Mouse (Mus musculus) embryonic facial prominence, embryonic 12.5 days (tissue): ENCODE data around the gene Acaa1a. TPM values are rescaled to one million over a fixed set of nuclear protein-coding genes. Genes with fewer than 3 reads are reported as not detected.
A peak's percentile ranks its signal among the peaks of the same experiment; 100 is the strongest.

Experiments
- ATAC-seq: fragments of 200-750 bp; cut with Nextera tagmentation; 2 replicates; pipeline ENCODE4 v1.8.0; 2017; ENCODE audit not compliant: insufficient number of reproducible peaks, insufficient read depth, low FRiP score, low TSS enrichment
- H3K27ac ChIP-seq: fragments of 300-500 bp; sonication (generic); 2 replicates; pipeline ENCODE4 v1.5.1; 2016; ENCODE audit warnings: mild to moderate bottlenecking
- H3K27me3 ChIP-seq: fragments of 300-500 bp; sonication (generic); 2 replicates; pipeline ENCODE4 v1.6.1; 2016; ENCODE audit warnings: mild to moderate bottlenecking, moderate library complexity
- H3K36me3 ChIP-seq: fragments of 300-500 bp; sonication (generic); 2 replicates; pipeline ENCODE4 v1.6.1; 2016; ENCODE audit warnings: mild to moderate bottlenecking
- H3K4me1 ChIP-seq: fragments of 300-500 bp; sonication (generic); 2 replicates; pipeline ENCODE4 v1.6.1; 2016
- H3K4me2 ChIP-seq: fragments of 300-500 bp; sonication (generic); replicated peaks from 2 replicates; pipeline ENCODE4 v1.6.1; 2016; ENCODE audit warnings: mild to moderate bottlenecking, moderate library complexity
- H3K4me3 ChIP-seq: fragments of 300-500 bp; sonication (generic); 2 replicates; pipeline ENCODE4 v1.5.1; 2016; ENCODE audit warnings: mild to moderate bottlenecking
- H3K9ac ChIP-seq: fragments of 300-500 bp; sonication (generic); 2 replicates; pipeline ENCODE4 v1.6.1; 2016; ENCODE audit warnings: mild to moderate bottlenecking, moderate library complexity
- H3K9me3 ChIP-seq: fragments of 300-500 bp; sonication (generic); 2 replicates; pipeline ENCODE4 v1.6.1; 2016; ENCODE audit warnings: mild to moderate bottlenecking, moderate library complexity
- WGBS: fragments of 180-500 bp; shearing (Covaris S2); methylation state at CpG from one replicate; pipeline ENCODE4 v1.1.7; 2016; 5-methylcytosine and 5-hydroxymethylcytosine counted together
- polyA plus RNA-seq: library from polyadenylated mRNA; unstranded; fragments of >200 nt; fragmentation: Nextera tagmentation; extraction: Ambion mirVana; gene quantifications from 2 replicates; pipeline ENCODE4 v1.2.1, GENCODE M21; 2016

The Acaa1a gene
- 93.7 and 97.8 TPM in 2 replicates for polyA plus RNA-seq

GRCm38 (mm10) chr9:119339558-119340211 lies at the start of gene Acaa1a:
TSS of gene Acaa1a (plus strand) at chr9:119339676.
- Histone ChIP-seq H3K4me1 (peaks cover 20% of the 10 kb centered on the region), H3K27ac (peak within 1 kb of the TSS; percentile 92), H3K4me2 (peak within 1 kb of the TSS; percentile 71), H3K9me3 (no peaks in the 10 kb centered on the region), H3K4me3 (peak within 1 kb of the TSS; percentile 88), H3K36me3 (peaks cover 16% of the 10 kb centered on the region), H3K9ac (peak within 1 kb of the TSS; percentile 57), H3K27me3 (peaks cover 5% of the 10 kb centered on the region; the same call in 1 of the 2 replicates)
- ATAC-seq: no peak
- under 1% methylated on average over 43 of the region's 43 CpGs for WGBS

DNA sequence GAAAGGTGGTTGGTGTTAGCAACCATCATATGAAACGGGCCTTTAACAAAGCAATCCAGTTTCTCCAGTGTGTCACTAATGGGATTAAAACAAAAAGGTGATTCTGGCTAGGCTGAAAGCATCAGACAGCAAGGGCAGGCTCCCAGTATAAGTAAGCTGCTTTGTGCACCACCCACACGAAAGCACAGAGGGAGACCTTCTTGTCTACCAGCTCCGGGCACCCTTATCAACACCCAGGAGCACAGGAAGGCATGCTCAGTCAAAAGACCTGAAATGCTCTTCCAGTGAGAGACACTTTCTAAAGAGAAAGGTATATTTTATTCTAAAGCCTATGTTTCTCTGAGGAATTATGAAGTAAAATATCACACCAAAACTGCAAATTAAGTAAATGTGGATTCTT lies 48.7 kb upstream of the Acaa1a start:
- Histone ChIP-seq H3K4me2 (no peak overlapping the region), H3K4me1 (no peaks in the 10 kb centered on the region), H3K9ac (no peak overlapping the region), H3K27ac (no peak overlapping the region), H3K4me3 (no peak overlapping the region), H3K36me3 (peaks cover 3% of the 10 kb centered on the region; the same call in 1 of the 2 replicates), H3K27me3 (no peaks in the 10 kb centered on the region), H3K9me3 (no peaks in the 10 kb centered on the region)
- WGBS: 89% methylated on average over 3 of the region's 3 CpGs
- ATAC-seq: no peak

- Histone ChIP-seq H3K4me3 (no peak overlapping the region), H3K27ac (no peak overlapping the region), H3K27me3 (no peaks in the 10 kb centered on the region), H3K9me3 (no peaks in the 10 kb centered on the region), H3K9ac (no peak overlapping the region), H3K4me1 (no peaks in the 10 kb centered on the region), H3K4me2 (no peak overlapping the region), H3K36me3 (peaks cover 9% of the 10 kb centered on the region)
- no peak for ATAC-seq
- 87% methylated on average over 6 of the region's 6 CpGs for WGBS
Measured at GRCm38 (mm10) chr9:119297696-119298095, 41.8 kb upstream of the Acaa1a start.

GRCm38 (mm10) chr9:119298563-119298962 lies 40.9 kb upstream of the Acaa1a start:
- no peak overlapping the region for H3K9ac ChIP-seq
- H3K4me2 ChIP-seq: no peak overlapping the region
- H3K4me3 ChIP-seq: no peak overlapping the region
- ATAC-seq: no peak
- H3K27me3 ChIP-seq: no peaks in the 10 kb centered on the region
- WGBS: 83% methylated on average over 3 of the region's 3 CpGs
- no peak overlapping the region for H3K27ac ChIP-seq
- no peaks in the 10 kb centered on the region for H3K9me3 ChIP-seq
- H3K4me1 ChIP-seq: no peaks in the 10 kb centered on the region
- peaks cover 9% of the 10 kb centered on the region for H3K36me3 ChIP-seq

DNA sequence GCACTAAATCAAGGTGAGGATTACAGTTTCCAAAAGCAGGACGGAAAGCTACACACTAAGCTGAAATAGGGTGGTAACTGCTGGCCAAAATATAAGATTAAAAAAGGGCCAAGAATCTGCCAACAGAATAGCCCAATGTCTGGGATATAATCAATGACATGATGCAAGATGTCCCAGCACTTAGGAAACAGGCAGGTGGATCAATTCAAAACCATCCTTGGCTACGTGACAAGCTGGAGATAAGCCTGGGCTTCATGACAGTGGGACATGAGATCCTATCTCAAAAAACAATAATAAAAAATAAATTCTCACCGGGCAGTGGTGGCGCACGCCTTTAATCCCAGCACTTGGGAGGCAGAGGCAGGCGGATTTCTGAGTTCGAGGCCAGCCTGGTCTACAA lies 33.6 kb upstream of the Acaa1a start:
- Histone ChIP-seq H3K27me3 (no peaks in the 10 kb centered on the region), H3K4me2 (no peak overlapping the region), H3K27ac (no peak overlapping the region), H3K4me1 (no peaks in the 10 kb centered on the region), H3K36me3 (peaks cover 9% of the 10 kb centered on the region), H3K9ac (no peak overlapping the region), H3K4me3 (no peak overlapping the region), H3K9me3 (no peaks in the 10 kb centered on the region)
- ATAC-seq: no peak
- 93% methylated on average over 7 of the region's 7 CpGs for WGBS

GRCm38 (mm10) chr9:119309067-119309466 lies 30.4 kb upstream of the Acaa1a start:
- no peak overlapping the region for H3K27ac ChIP-seq
- no peaks in the 10 kb centered on the region for H3K9me3 ChIP-seq
- 95% methylated on average over 1 of the region's 1 CpGs for WGBS
- no peak overlapping the region for H3K9ac ChIP-seq
- H3K4me1 ChIP-seq: no peaks in the 10 kb centered on the region
- H3K36me3 ChIP-seq: no peaks in the 10 kb centered on the region
- ATAC-seq: no peak
- H3K4me3 ChIP-seq: no peak overlapping the region
- no peaks in the 10 kb centered on the region for H3K27me3 ChIP-seq
- H3K4me2 ChIP-seq: no peak overlapping the region

DNA sequence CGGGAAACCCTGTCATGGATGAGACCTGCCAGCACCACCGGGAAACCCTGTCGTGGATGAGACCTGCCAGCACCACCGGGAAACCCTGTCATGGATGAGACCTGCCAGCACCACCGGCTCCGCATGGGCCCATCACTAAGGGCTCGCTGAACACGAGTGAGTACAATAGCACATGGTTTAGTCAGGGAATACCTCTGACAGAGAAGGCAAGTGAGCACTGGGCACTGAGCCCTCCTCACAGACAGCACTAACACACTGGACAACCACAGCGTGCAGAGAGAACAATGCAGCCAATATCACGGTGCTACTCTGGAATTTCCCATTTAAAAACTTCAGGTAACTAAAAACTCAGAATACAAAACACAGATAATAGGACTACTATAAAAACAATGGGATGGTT lies 26.4 kb upstream of the Acaa1a start:
- no peak overlapping the region for H3K4me2 ChIP-seq
- no peak overlapping the region for H3K4me3 ChIP-seq
- WGBS: 96% methylated on average over 10 of the region's 10 CpGs
- H3K36me3 ChIP-seq: no peaks in the 10 kb centered on the region
- H3K9me3 ChIP-seq: no peaks in the 10 kb centered on the region
- H3K4me1 ChIP-seq: no peaks in the 10 kb centered on the region
- no peak overlapping the region for H3K27ac ChIP-seq
- H3K9ac ChIP-seq: no peak overlapping the region
- H3K27me3 ChIP-seq: no peaks in the 10 kb centered on the region
- no peak for ATAC-seq

DNA sequence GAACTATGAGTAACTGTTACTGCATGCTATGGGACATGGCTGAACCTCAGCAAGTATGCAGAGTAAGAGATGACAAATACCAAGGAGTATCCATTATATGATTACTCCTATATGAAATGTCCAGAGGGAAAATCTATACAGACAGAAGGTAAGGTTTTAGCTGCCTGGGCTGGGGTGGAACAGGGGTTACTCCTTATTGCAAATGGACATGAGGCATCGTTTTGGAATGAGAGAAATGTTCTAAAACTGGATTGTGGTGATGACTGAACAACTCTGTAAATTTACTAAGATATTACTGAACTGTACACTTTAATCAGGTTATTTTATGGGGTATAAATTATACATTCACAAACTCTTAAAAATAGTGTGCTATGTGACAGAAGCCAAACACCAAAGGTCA lies 20.6 kb upstream of the Acaa1a start:
- no peaks in the 10 kb centered on the region for H3K27me3 ChIP-seq
- H3K4me3 ChIP-seq: no peak overlapping the region
- H3K9ac ChIP-seq: no peak overlapping the region
- H3K27ac ChIP-seq: no peak overlapping the region
- H3K36me3 ChIP-seq: no peaks in the 10 kb centered on the region
- H3K4me1 ChIP-seq: peaks cover 8% of the 10 kb centered on the region; the same call in 1 of the 2 replicates
- H3K9me3 ChIP-seq: no peaks in the 10 kb centered on the region
- H3K4me2 ChIP-seq: no peak overlapping the region
- WGBS: 95% methylated on average over 1 of the region's 1 CpGs
- ATAC-seq: no peak

- H3K4me3 ChIP-seq: no peak overlapping the region
- H3K4me2 ChIP-seq: peak overlapping the region; percentile 84
- WGBS: 83% methylated on average over 7 of the region's 7 CpGs
Measured at GRCm38 (mm10) chr9:119320446-119320845, 19.0 kb upstream of the Acaa1a start.

DNA sequence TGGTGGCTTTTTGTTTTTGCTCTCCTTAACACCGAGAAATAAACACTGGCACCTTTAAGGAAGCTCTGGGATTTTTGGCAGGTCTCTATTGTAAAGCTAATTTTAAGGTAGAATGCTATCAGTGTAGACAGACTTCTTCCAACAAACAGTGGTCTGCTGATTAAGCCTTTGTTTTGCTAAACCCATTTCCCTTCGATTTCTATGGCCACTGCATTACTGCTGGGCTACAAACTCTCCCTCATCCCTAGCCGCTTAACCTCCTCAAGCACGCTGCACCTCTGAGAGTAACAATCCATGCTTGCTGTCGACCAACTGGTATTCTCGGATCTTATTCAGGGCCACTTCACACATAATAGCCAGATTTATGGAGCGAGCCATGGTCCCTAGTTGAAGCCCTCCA lies 18.5 kb upstream of the Acaa1a start:
- H3K27ac ChIP-seq: no peak overlapping the region

More at GRCm38 (mm10) chr9:119320446-119320845, 19.0 kb upstream of the Acaa1a start:
- Histone ChIP-seq H3K9me3 (no peaks in the 10 kb centered on the region), H3K9ac (no peak overlapping the region), H3K36me3 (no peaks in the 10 kb centered on the region), H3K4me1 (peaks cover 8% of the 10 kb centered on the region; the same call in 1 of the 2 replicates), H3K27ac (no peak overlapping the region), H3K27me3 (no peaks in the 10 kb centered on the region)
- no peak for ATAC-seq

GRCm38 (mm10) chr9:119321392-119322229 lies 17.9 kb upstream of the Acaa1a start:
- Histone ChIP-seq H3K9me3 (no peaks in the 10 kb centered on the region), H3K4me2 (peak overlapping the region; percentile 84), H3K9ac (peak overlapping the region; percentile 83), H3K27me3 (no peaks in the 10 kb centered on the region), H3K4me1 (peaks cover 8% of the 10 kb centered on the region; the same call in 1 of the 2 replicates), H3K4me3 (peak overlapping the region; percentile 93), H3K27ac (peak overlapping the region; percentile 65), H3K36me3 (no peaks in the 10 kb centered on the region)
- under 1% methylated on average over 59 of the region's 59 CpGs for WGBS
- peak; percentile 58 for ATAC-seq

More for the DNA sequence above, 18.5 kb upstream of the Acaa1a start:
- Histone ChIP-seq H3K36me3 (no peaks in the 10 kb centered on the region), H3K9ac (peak overlapping the region; percentile 83), H3K4me3 (peak overlapping the region; percentile 93), H3K9me3 (no peaks in the 10 kb centered on the region), H3K4me2 (peak overlapping the region; percentile 84), H3K4me1 (peaks cover 8% of the 10 kb centered on the region; the same call in 1 of the 2 replicates), H3K27me3 (no peaks in the 10 kb centered on the region)
- WGBS: 12% methylated on average over 7 of the region's 7 CpGs
- no peak for ATAC-seq
